Mouse (Mus musculus): ENCODE results near the gene Akr7a5. TPM values are rescaled to one million over a fixed set of nuclear protein-coding genes. Genes with fewer than 3 reads are reported as not detected.

Gene Akr7a5
- polyA plus RNA-seq, 1 experiment from 2014 or later = 66.3 TPM

DNA sequence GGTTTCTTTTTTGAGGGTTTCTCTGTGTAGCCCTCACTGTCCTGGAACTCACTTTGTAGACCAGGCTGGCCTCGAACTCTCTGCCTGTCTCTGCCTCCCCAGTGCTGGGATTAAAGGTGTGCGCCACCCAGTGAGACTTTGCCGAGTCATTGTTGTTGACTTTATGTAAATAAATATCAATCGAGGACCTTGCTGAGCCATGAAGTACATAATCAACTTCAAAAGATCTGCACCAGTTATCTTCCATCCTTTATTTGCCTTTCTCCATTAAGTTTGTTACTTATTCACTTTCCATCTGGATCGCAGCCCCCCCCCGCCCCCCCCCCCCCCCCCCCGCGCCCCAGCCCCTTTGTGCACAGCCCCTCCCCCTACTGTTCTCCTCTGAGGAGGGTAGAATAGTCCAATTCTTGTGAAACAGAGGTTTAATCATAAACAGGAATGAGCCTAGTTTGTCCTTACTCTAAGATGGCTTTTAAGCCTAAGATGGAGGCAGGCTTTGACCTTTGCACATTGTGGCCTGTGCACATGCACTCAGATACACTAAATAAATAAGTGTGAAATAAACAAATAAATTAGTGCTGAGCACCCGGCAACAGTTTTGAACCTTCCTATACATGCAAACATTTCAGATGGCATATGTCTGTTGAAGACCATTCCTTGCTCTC is 24.2 kb downstream of the Akr7a5 start:
- Histone ChIP-seq H3K9ac (no peak overlapping the region), H3K4me2 (0 out of 2 replicates have a peak overlapping the region, but pooled peaks have one; percentile 25), H3K4me1 (peaks cover 14% of the 10 kb centered on the region), H3K36me3 (no peaks in the 10 kb centered on the region), H3K4me3 (no peak overlapping the region), H3K27ac (replicated peaks) (no peak overlapping the region; the same call in 1 of the 2 replicates), H3K9me3 (no peaks in the 10 kb centered on the region), H3K27me3 (replicated peaks) (peaks cover 48% of the 10 kb centered on the region)
- WGBS = 58% methylated on average over 8 of the region's 9 CpGs
- ATAC-seq (ENCODE audit: extremely low read depth, insufficient number of reproducible peaks, low FRiP score, low TSS enrichment) = no peak

DNA sequence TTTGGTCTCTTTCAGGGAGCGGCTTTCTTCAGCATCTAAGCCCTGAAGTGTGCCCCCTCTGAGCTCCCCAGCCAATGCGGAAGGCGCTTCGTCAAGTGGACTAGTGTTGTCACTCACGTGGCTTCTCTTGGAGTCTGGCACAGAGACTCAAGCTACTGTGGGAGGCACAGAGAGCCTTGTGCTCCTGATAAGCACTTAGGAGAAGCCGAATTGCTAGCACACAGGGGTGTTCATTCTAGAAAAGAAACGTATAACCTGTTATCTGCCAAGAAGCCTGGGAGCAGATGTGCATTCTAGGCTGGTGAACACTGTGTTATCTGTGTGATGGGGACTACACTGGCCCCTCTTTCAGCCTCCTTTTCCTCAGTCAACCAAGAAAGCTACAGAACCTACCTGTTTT is 25.0 kb downstream of the Akr7a5 start:
- ATAC-seq (ENCODE audit: extremely low read depth, insufficient number of reproducible peaks, low FRiP score, low TSS enrichment) = no peak
- H3K4me1 ChIP-seq = peaks cover 14% of the 10 kb centered on the region
- 26% methylated on average over 7 of the region's 7 CpGs for WGBS
- peak overlapping the region; percentile 25 for H3K4me2 ChIP-seq
- no peak overlapping the region; the same call in 1 of the 2 replicates for H3K27ac ChIP-seq (replicated peaks)
- peaks cover 49% of the 10 kb centered on the region for H3K27me3 ChIP-seq (replicated peaks)
- no peaks in the 10 kb centered on the region for H3K9me3 ChIP-seq
- no peak overlapping the region for H3K9ac ChIP-seq
- no peak overlapping the region for H3K4me3 ChIP-seq
- no peaks in the 10 kb centered on the region for H3K36me3 ChIP-seq

DNA sequence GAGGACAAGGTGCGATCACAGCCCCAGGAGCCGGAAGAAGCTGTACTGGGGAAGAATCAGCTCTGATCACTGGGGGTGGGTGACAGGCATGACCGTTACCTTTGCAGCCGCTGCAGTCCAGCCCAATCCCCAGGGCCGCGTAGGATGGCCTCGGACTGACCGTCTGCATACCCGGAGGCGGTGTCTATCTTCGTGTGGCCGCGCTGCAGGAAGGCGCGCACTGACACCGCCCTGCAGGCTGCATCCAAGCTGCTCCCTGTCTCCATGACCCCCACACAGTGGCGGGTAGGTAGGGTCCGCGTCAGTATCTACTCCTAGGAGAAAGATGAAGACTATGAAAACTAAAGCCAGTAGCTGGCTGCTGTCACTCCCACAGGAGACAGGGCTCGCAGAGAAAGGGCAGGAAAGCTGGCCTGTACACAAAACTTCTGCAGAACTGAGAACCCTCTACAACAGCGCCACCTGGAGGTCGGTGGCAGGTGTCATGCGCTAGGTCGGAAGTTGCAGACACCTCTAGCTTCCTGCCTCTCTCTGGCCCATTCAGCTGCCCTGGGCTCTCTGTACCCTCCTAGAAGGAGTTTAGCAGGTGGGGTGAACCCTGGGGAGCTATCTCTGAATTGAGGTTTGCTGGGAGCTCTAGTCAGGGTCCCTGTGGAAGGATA is 26.4 kb downstream of the Akr7a5 start:
- H3K4me2 ChIP-seq = peak overlapping the region; percentile 74
- H3K4me3 ChIP-seq = peak overlapping the region; percentile 49
- 14% methylated on average over 24 of the region's 24 CpGs for WGBS
- H3K9me3 ChIP-seq = no peaks in the 10 kb centered on the region
- H3K27me3 ChIP-seq (replicated peaks) = peaks cover 39% of the 10 kb centered on the region
- H3K36me3 ChIP-seq = no peaks in the 10 kb centered on the region
- H3K27ac ChIP-seq (replicated peaks) = 0 out of 2 replicates have a peak overlapping the region, but pooled peaks have one; percentile 32
- peak; percentile 82 for ATAC-seq (ENCODE audit: extremely low read depth, insufficient number of reproducible peaks, low FRiP score, low TSS enrichment)
- H3K4me1 ChIP-seq = peaks cover 11% of the 10 kb centered on the region
- peak overlapping the region; percentile 74 for H3K9ac ChIP-seq

DNA sequence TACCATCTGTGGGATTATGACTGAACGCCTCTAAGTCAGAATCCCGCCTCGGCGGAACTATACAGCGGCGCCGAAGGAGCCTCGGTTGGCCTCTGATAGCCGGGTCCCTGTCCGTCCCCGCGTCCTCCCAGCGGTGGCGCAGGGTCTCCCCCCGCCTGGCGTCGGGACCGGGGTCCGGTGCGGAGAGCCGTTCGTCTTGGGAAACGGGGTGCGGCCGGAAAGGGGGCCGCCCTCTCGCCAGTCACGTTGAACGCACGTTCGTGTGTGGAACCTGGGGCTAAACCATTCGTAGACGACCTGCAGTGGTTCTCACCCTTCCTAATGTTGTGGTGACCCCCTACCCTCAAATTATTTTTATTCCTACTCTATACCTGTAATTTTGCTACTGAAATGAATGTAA is 27.6 kb downstream of the Akr7a5 start:
- Histone ChIP-seq H3K36me3 (no peaks in the 10 kb centered on the region), H3K4me1 (peaks cover 11% of the 10 kb centered on the region), H3K4me3 (no peak overlapping the region), H3K27ac (replicated peaks) (no peak overlapping the region), H3K4me2 (no peak overlapping the region), H3K9me3 (no peaks in the 10 kb centered on the region), H3K27me3 (replicated peaks) (peaks cover 32% of the 10 kb centered on the region), H3K9ac (no peak overlapping the region)
- no peak for ATAC-seq (ENCODE audit: extremely low read depth, insufficient number of reproducible peaks, low FRiP score, low TSS enrichment)
- WGBS = 42% methylated on average over 33 of the region's 33 CpGs

DNA sequence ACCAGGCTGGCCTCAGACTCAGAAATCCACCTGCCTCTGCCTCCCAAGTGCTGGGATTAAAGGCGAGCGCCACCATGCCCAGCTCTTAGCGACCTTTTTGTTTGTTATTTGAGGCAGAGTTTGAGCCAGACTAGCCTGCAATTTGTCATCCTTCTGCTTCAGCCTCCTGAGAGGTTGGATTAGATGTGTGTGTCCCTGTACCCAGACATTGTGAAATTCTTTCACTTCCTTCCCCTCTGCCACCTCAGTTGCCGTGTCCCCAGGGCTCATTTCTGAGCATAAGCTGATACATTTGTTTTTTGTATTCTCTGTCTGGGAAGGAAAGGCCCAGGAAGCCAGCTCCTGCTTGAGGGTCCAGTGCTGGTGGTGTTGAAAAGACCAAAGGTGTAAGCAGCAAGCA is 30.3 kb downstream of the Akr7a5 start:
- 64% methylated on average over 4 of the region's 4 CpGs for WGBS
- H3K9ac ChIP-seq = no peak overlapping the region
- peaks cover 9% of the 10 kb centered on the region for H3K4me1 ChIP-seq
- H3K4me2 ChIP-seq = no peak overlapping the region
- no peak overlapping the region for H3K4me3 ChIP-seq
- no peak for ATAC-seq (ENCODE audit: extremely low read depth, insufficient number of reproducible peaks, low FRiP score, low TSS enrichment)
- H3K36me3 ChIP-seq = peaks cover 7% of the 10 kb centered on the region
- H3K27ac ChIP-seq (replicated peaks) = no peak overlapping the region
- peaks cover 23% of the 10 kb centered on the region for H3K27me3 ChIP-seq (replicated peaks)
- H3K9me3 ChIP-seq = no peaks in the 10 kb centered on the region

DNA sequence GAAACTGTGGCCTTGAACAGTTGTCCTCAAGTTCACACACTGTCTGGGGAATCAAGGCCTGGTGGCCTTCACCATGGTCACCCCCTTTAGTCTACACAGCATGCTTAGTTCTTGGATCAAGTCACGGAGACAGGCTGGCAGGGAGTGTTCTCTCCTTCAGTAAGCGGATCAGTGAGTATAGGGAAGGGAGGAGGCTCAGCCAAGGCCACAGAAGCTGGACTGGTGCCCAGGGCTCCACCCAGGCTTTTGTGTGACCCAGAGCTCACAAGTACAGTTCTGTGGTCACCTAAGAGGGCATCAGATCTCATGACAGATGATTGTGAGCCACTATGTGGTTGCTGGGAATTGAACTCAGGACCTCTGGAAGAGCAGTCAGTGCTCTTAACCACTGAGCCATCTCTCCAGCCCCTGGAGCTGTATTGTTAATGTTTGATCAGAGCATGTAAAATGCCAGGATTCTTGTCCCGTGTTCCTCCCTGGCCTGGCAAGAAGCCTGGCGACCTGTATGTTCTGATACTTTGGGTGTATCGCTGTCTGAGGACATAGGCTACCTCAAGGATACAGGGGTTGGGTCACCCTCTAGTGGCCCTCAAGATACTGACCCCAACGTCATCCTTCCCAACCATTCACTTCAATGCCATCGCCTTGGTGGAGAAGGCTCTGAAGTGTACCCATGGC is 31.2 kb downstream of the Akr7a5 start:
- Histone ChIP-seq H3K27me3 (replicated peaks) (peaks cover 19% of the 10 kb centered on the region), H3K27ac (replicated peaks) (no peak overlapping the region), H3K36me3 (peaks cover 16% of the 10 kb centered on the region), H3K4me2 (no peak overlapping the region), H3K9me3 (no peaks in the 10 kb centered on the region), H3K4me1 (peaks cover 7% of the 10 kb centered on the region), H3K9ac (no peak overlapping the region), H3K4me3 (no peak overlapping the region)
- WGBS = 72% methylated on average over 7 of the region's 7 CpGs
- ATAC-seq (ENCODE audit: extremely low read depth, insufficient number of reproducible peaks, low FRiP score, low TSS enrichment) = no peak

DNA sequence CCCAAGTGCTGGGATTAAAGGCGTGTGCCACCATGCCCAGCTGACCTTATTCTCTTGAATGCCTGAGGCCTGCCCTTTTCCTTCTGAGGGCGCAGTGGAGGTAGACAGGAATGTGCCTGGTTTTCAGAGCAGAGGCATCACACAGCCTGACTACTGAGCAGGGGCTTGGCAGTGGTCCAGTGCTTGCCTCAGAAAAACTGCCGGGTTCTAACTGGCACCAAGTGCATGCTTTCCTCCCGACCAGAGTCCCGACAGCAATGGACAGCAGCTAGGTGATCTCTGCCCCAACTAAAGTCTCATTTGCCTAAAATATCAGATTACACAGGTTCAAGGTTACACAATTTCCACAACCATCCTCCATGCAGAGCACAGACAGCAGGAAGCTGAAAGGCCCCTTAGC is 33.2 kb downstream of the Akr7a5 start:
- H3K9me3 ChIP-seq = no peaks in the 10 kb centered on the region
- H3K9ac ChIP-seq = no peak overlapping the region
- ATAC-seq (ENCODE audit: extremely low read depth, insufficient number of reproducible peaks, low FRiP score, low TSS enrichment) = no peak
- no peak overlapping the region for H3K4me2 ChIP-seq
- no peak overlapping the region for H3K4me3 ChIP-seq
- peaks cover 4% of the 10 kb centered on the region for H3K4me1 ChIP-seq
- peaks cover 36% of the 10 kb centered on the region for H3K36me3 ChIP-seq
- H3K27ac ChIP-seq (replicated peaks) = no peak overlapping the region
- H3K27me3 ChIP-seq (replicated peaks) = 0 out of 2 replicates have a peak, but pooled peaks cover 7% of the 10 kb centered on the region
- 52% methylated on average over 5 of the region's 5 CpGs for WGBS

DNA sequence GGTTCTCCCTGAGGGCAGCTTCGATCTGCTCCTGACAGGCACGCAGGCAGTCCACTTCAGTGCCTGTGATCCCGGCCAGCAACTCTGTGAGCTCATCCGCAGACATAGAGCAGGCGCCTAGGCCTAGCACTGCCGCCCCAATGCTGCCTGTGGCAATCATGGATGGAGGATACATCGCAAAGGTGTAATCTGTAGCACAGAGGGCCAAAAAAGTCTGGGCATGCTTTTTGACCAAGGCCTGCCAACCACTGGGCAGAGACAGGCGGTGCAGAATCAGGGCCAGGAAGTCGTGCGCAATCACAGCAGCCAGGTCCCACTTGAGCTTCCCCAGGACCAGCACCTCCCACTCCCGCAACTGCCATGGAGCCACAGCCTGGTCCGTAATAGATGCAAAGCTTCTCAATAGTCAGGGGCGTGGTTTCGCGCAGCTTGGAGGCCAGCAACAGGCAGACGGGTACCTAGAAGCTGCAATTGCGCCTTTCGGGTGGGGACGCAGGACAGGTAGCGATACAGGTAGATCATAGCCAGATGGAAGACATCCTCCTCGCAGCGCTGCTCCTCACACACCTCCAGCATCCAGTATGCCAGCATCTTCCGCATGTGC is 35.0 kb downstream of the Akr7a5 start:
- H3K4me2 ChIP-seq = no peak overlapping the region
- H3K27ac ChIP-seq (replicated peaks) = no peak overlapping the region
- peaks cover 51% of the 10 kb centered on the region for H3K36me3 ChIP-seq
- 80% methylated on average over 23 of the region's 23 CpGs for WGBS
- ATAC-seq (ENCODE audit: extremely low read depth, insufficient number of reproducible peaks, low FRiP score, low TSS enrichment) = no peak
- no peak overlapping the region for H3K4me3 ChIP-seq
- no peak overlapping the region for H3K9ac ChIP-seq
- no peaks in the 10 kb centered on the region for H3K9me3 ChIP-seq
- no peaks in the 10 kb centered on the region for H3K27me3 ChIP-seq (replicated peaks)
- H3K4me1 ChIP-seq = peaks cover 7% of the 10 kb centered on the region

DNA sequence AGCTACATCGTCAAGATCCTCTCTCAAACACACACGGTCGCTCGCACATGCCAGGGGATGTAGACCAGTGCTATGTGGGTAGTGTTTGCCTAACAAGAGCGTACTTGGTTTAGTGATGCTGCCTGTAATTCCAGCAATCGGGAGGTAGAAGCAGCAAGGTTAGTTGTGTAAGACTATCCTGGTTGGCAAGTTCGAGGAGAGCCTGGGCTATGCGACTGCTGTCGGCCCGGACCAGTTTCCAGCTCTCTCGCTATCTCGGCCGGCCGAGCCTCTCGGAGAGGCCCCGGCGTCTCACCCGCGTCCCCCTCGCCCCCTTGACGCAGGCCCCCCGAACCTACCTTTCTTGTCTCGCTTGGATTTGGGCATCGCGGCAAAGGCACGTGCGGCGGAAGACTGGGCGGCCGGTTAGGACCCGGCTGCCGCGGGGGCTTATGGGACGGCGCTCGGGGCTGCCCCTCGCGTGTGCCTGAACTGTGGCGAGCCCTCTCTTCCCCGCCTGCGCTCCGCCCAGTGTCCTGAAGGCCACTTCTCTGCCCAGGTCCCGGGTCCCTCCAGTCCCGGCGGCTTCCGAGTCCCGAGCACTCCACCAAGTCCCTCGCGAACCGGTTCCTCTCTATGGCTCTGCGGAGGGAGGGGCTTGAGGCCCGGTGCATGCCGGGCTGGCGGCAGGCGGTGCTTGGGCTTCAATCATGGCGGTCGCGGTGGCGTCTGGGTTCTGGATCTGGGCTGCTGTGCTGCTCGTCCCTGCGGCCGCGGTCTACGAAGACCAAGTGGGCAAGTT is 41.6 kb downstream of the Akr7a5 start, which contains the start of the genes Mrto4, Emc1 and Ubr4:
TSS of gene Mrto4 (minus strand) at position 646 of the 781 bp plus-strand sequence.
TSS of gene Emc1 (plus strand) at position 657 of the 781 bp plus-strand sequence.
TSS of gene Ubr4 (plus strand) at position 679 of the 781 bp plus-strand sequence.
- Histone ChIP-seq H3K36me3 (peaks cover 59% of the 10 kb centered on the region), H3K4me1 (peaks cover 20% of the 10 kb centered on the region), H3K4me2 (peak within 1 kb of the TSS; percentile 87), H3K4me3 (peak within 1 kb of the TSS; percentile 76), H3K9ac (peak within 1 kb of the TSS; percentile 87), H3K9me3 (no peaks in the 10 kb centered on the region), H3K27me3 (replicated peaks) (no peaks in the 10 kb centered on the region), H3K27ac (replicated peaks) (peak within 1 kb of the TSS; percentile 95)
- peak; percentile 85 for ATAC-seq (ENCODE audit: extremely low read depth, insufficient number of reproducible peaks, low FRiP score, low TSS enrichment)
- under 1% methylated on average over 64 of the region's 64 CpGs for WGBS

DNA sequence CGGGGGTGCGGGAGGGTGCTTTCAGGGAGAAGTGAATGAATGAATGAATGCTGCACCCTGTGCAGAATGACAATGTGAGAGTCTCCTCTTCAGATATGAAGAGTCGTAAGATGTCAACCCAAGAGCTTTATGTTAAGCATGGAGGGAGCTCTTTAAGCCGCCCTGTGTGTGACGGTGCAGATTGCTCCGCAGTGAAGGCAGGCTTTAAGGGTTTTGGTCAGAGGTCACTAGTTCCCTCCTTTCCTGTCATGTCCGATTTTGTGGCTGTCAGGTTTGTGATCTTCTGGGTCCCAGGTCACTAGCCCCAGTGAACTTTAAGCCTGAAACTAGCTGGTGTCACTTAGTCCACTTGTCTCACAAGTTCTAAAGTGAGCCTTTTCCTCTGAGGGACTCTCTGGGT is 42.3 kb downstream of the Akr7a5 start:
- no peak for ATAC-seq (ENCODE audit: extremely low read depth, insufficient number of reproducible peaks, low FRiP score, low TSS enrichment)
- H3K4me3 ChIP-seq = peak overlapping the region; percentile 76
- peak overlapping the region; percentile 87 for H3K9ac ChIP-seq
- H3K27me3 ChIP-seq (replicated peaks) = no peaks in the 10 kb centered on the region
- H3K4me2 ChIP-seq = peak overlapping the region; percentile 87
- no peaks in the 10 kb centered on the region for H3K9me3 ChIP-seq
- H3K27ac ChIP-seq (replicated peaks) = peak overlapping the region; percentile 95; the same call in 1 of the 2 replicates
- under 1% methylated on average over 7 of the region's 7 CpGs for WGBS
- H3K36me3 ChIP-seq = peaks cover 59% of the 10 kb centered on the region
- peaks cover 20% of the 10 kb centered on the region for H3K4me1 ChIP-seq
